Mouse (Mus musculus): ENCODE measurements around the gene 2410015M20Rik. TPM values are rescaled to one million over a fixed set of nuclear protein-coding genes. Genes with fewer than 3 reads are reported as not detected.
"Not testable (repeated sequence)": the region's sequence is repeated elsewhere in the genome, so short reads cannot be mapped to it uniquely, and the experiment has no call there.

Gene 2410015M20Rik
- polyA plus RNA-seq (2016; fragmentation: Nextera tagmentation; extraction: Ambion mirVana), result 253 and 282 TPM in 2 replicates

GRCm38 (mm10) chr17:56609452-56610171 lies at the start of gene 2410015M20Rik:
2410015M20Rik (minus strand) TSS chr17:56609771.
- Histone ChIP-seq H3K27ac (ENCODE audit: poor library complexity, severe bottlenecking) (peak within 1 kb of the TSS; percentile 80), H3K9me3 (replicated peaks) (no peaks in the 10 kb centered on the region), H3K9ac (peak within 1 kb of the TSS; percentile 93), H3K4me3 (peak within 1 kb of the TSS; percentile 69), H3K27me3 (replicated peaks) (no peaks in the 10 kb centered on the region), H3K4me1 (replicated peaks) (peaks cover 40% of the 10 kb centered on the region), H3K36me3 (peaks cover 38% of the 10 kb centered on the region), H3K4me2 (peak within 1 kb of the TSS; percentile 90)
- under 1% methylated on average over 44 of the region's 44 CpGs for WGBS
- ATAC-seq (ENCODE audit: insufficient number of reproducible peaks, low FRiP score), result peak; percentile 86

DNA sequence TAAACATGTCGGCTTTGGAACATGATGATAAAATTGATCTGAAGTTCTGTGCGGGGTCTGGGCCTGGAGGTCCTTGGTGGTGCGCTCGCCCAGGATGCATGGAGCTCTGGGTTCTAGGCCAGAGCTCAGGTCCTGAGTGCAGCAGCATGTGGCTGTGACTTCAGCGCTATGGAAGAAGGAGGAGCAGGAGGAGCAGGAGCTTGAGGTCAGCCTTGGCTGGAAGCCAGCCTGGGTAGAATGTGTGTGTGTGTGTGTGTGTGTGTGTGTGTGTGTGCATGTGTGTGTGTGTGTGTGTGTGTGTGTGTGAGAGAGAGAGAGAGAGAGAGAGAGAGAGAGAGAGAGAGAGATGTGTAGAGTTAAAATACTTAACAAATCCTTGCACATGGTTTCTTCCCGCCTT lies 46.6 kb upstream of the 2410015M20Rik start:
- no peaks in the 10 kb centered on the region for H3K27me3 ChIP-seq (replicated peaks)
- no peak overlapping the region for H3K4me2 ChIP-seq
- H3K36me3 ChIP-seq, result no peaks in the 10 kb centered on the region
- no peak for ATAC-seq (ENCODE audit: insufficient number of reproducible peaks, low FRiP score)
- H3K9ac ChIP-seq, result no peak overlapping the region
- H3K9me3 ChIP-seq (replicated peaks), result no peaks in the 10 kb centered on the region
- H3K27ac ChIP-seq (ENCODE audit: poor library complexity, severe bottlenecking), result no peak overlapping the region
- WGBS, result 77% methylated on average over 6 of the region's 6 CpGs
- H3K4me3 ChIP-seq, result no peak overlapping the region
- H3K4me1 ChIP-seq (replicated peaks), result no peaks in the 10 kb centered on the region

DNA sequence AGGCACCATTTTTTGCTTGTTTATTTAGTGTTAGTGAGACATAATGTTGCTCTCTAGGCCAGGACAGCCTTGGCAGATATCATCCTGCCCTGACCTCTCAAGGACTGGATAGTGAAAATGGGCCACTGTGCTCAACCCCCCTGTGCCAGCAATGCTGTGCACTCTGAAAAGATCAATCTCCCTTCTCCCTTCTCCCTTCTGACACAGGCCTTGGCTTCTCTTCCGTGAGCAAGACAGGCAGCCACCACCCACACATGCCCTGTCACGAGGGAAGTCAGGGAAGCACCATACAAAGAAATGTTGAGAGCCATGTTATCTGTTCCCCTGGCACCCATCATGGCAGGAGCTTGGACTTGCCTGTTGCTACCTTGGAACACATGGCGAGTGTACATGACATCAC lies 45.7 kb upstream of the 2410015M20Rik start:
- H3K4me1 ChIP-seq (replicated peaks), result no peaks in the 10 kb centered on the region
- no peaks in the 10 kb centered on the region for H3K27me3 ChIP-seq (replicated peaks)
- no peaks in the 10 kb centered on the region for H3K9me3 ChIP-seq (replicated peaks)
- no peak overlapping the region for H3K4me2 ChIP-seq
- H3K9ac ChIP-seq, result no peak overlapping the region
- ATAC-seq (ENCODE audit: insufficient number of reproducible peaks, low FRiP score), result no peak
- H3K36me3 ChIP-seq, result no peaks in the 10 kb centered on the region
- no peak overlapping the region for H3K27ac ChIP-seq (ENCODE audit: poor library complexity, severe bottlenecking)
- WGBS, result 59% methylated on average over 3 of the region's 3 CpGs
- H3K4me3 ChIP-seq, result no peak overlapping the region

GRCm38 (mm10) chr17:56654771-56655170 lies 45.2 kb upstream of the 2410015M20Rik start:
- Histone ChIP-seq H3K27ac (ENCODE audit: poor library complexity, severe bottlenecking) (no peak overlapping the region), H3K4me2 (no peak overlapping the region), H3K9ac (no peak overlapping the region), H3K27me3 (replicated peaks) (no peaks in the 10 kb centered on the region), H3K9me3 (replicated peaks) (no peaks in the 10 kb centered on the region), H3K4me1 (replicated peaks) (no peaks in the 10 kb centered on the region), H3K4me3 (no peak overlapping the region), H3K36me3 (no peaks in the 10 kb centered on the region)
- 55% methylated on average over 2 of the region's 2 CpGs for WGBS
- ATAC-seq (ENCODE audit: insufficient number of reproducible peaks, low FRiP score), result no peak

DNA sequence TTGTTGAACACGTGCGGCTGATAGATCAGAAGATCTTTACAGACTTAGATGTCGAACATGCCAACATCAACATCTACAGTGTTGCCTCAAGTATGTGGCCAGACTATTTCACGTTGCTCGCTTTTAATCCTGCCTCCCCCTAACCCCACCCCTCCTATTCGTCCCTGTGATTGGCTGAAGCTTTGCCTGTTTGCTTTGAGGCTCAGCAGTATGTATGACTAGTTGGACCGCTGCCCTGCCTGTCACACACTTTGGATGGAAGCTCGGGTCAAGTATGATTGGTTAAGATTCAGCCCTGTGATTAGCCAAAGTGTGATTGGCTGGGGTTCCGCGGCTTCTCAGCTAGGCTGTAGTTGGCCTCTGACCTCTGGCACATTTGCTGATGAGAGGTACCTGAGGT lies 42.2 kb upstream of the 2410015M20Rik start:
- no peak overlapping the region for H3K4me2 ChIP-seq
- no peak overlapping the region for H3K27ac ChIP-seq (ENCODE audit: poor library complexity, severe bottlenecking)
- no peak for ATAC-seq (ENCODE audit: insufficient number of reproducible peaks, low FRiP score)
- 29% methylated on average over 10 of the region's 10 CpGs for WGBS
- no peak overlapping the region for H3K4me3 ChIP-seq
- no peak overlapping the region for H3K9ac ChIP-seq
- no peaks in the 10 kb centered on the region for H3K27me3 ChIP-seq (replicated peaks)
- H3K4me1 ChIP-seq (replicated peaks), result peaks cover 7% of the 10 kb centered on the region; the same call in 1 of the 2 replicates
- no peaks in the 10 kb centered on the region for H3K36me3 ChIP-seq
- no peaks in the 10 kb centered on the region for H3K9me3 ChIP-seq (replicated peaks)

DNA sequence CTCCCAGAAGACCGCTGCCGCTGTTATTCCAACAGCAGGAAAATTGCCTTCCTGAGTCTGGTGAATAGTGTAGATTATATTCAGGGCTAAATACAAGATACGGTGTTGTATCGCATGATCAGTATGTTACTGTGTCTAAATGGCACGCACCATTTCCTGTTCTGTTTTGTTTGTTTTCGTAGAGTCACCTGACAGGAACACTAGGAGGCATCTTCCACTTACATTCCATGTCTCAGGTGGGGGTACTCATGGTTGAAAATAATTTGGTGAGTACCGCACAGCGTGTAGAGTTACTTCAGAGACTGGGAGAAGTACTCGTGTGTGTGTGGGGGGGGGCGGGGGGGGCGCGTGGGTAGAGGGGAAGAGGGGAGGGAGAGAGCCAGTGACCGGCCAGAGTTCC lies 38.0 kb upstream of the 2410015M20Rik start:
- H3K27ac ChIP-seq (ENCODE audit: poor library complexity, severe bottlenecking), result no peak overlapping the region
- H3K36me3 ChIP-seq, result no peaks in the 10 kb centered on the region
- H3K4me3 ChIP-seq, result no peak overlapping the region
- H3K27me3 ChIP-seq (replicated peaks), result no peaks in the 10 kb centered on the region
- 60% methylated on average over 11 of the region's 13 CpGs for WGBS
- no peak for ATAC-seq (ENCODE audit: insufficient number of reproducible peaks, low FRiP score)
- H3K4me1 ChIP-seq (replicated peaks), result peaks cover 7% of the 10 kb centered on the region; the same call in 1 of the 2 replicates
- H3K4me2 ChIP-seq, result peak overlapping the region; percentile 29; the same call in 1 of the 2 replicates
- no peaks in the 10 kb centered on the region for H3K9me3 ChIP-seq (replicated peaks)
- H3K9ac ChIP-seq, result no peak overlapping the region

DNA sequence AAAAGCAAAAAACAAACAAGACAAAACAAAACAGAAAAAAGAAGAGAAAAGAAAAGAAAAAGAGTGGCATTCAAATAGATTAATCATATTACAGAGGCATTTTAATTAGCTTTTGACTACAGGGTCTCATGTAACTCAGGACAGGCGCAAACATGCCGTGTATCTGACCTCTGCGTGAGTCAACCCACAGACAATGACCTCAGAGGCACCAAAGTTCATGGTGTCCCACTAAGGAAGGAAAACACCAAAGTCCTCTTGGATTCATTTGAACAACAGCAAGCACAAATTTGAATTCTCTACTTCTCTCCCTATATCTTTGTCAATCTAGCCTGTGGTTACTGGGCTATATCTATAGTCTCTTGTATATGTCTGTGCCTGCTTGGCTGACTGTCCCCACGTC lies 33.7 kb upstream of the 2410015M20Rik start:
- 83% methylated on average over 4 of the region's 4 CpGs for WGBS
- Histone ChIP-seq H3K27me3 (replicated peaks) (peaks cover 4% of the 10 kb centered on the region; the same call in 1 of the 2 replicates), H3K4me1 (replicated peaks) (peaks cover 7% of the 10 kb centered on the region; the same call in 1 of the 2 replicates), H3K27ac (ENCODE audit: poor library complexity, severe bottlenecking) (no peak overlapping the region), H3K9ac (no peak overlapping the region), H3K4me2 (no peak overlapping the region), H3K9me3 (replicated peaks) (no peaks in the 10 kb centered on the region), H3K4me3 (no peak overlapping the region), H3K36me3 (no peaks in the 10 kb centered on the region)
- ATAC-seq (ENCODE audit: insufficient number of reproducible peaks, low FRiP score), result no peak

- Histone ChIP-seq H3K27ac (ENCODE audit: poor library complexity, severe bottlenecking) (no peak overlapping the region), H3K9ac (no peak overlapping the region), H3K27me3 (replicated peaks) (0 out of 2 replicates have a peak, but pooled peaks cover 3% of the 10 kb centered on the region), H3K4me2 (no peak overlapping the region), H3K36me3 (no peaks in the 10 kb centered on the region), H3K4me3 (no peak overlapping the region), H3K9me3 (replicated peaks) (no peaks in the 10 kb centered on the region), H3K4me1 (replicated peaks) (no peaks in the 10 kb centered on the region)
- no peak for ATAC-seq (ENCODE audit: insufficient number of reproducible peaks, low FRiP score)
- WGBS, result 70% methylated on average over 6 of the region's 6 CpGs
Observed at GRCm38 (mm10) chr17:56634023-56634422, 24.5 kb upstream of the 2410015M20Rik start.

GRCm38 (mm10) chr17:56631807-56632206 lies 22.2 kb upstream of the 2410015M20Rik start:
- 0 out of 2 replicates have a peak, but pooled peaks cover 7% of the 10 kb centered on the region for H3K4me1 ChIP-seq (replicated peaks)
- no peak overlapping the region for H3K4me3 ChIP-seq
- H3K9ac ChIP-seq, result no peak overlapping the region
- H3K9me3 ChIP-seq (replicated peaks), result no peaks in the 10 kb centered on the region
- H3K27me3 ChIP-seq (replicated peaks), result no peaks in the 10 kb centered on the region; the same call in 1 of the 2 replicates
- H3K4me2 ChIP-seq, result no peak overlapping the region
- WGBS, result 49% methylated on average over 4 of the region's 4 CpGs
- no peak overlapping the region for H3K27ac ChIP-seq (ENCODE audit: poor library complexity, severe bottlenecking)
- no peaks in the 10 kb centered on the region for H3K36me3 ChIP-seq
- ATAC-seq (ENCODE audit: insufficient number of reproducible peaks, low FRiP score), result no peak

DNA sequence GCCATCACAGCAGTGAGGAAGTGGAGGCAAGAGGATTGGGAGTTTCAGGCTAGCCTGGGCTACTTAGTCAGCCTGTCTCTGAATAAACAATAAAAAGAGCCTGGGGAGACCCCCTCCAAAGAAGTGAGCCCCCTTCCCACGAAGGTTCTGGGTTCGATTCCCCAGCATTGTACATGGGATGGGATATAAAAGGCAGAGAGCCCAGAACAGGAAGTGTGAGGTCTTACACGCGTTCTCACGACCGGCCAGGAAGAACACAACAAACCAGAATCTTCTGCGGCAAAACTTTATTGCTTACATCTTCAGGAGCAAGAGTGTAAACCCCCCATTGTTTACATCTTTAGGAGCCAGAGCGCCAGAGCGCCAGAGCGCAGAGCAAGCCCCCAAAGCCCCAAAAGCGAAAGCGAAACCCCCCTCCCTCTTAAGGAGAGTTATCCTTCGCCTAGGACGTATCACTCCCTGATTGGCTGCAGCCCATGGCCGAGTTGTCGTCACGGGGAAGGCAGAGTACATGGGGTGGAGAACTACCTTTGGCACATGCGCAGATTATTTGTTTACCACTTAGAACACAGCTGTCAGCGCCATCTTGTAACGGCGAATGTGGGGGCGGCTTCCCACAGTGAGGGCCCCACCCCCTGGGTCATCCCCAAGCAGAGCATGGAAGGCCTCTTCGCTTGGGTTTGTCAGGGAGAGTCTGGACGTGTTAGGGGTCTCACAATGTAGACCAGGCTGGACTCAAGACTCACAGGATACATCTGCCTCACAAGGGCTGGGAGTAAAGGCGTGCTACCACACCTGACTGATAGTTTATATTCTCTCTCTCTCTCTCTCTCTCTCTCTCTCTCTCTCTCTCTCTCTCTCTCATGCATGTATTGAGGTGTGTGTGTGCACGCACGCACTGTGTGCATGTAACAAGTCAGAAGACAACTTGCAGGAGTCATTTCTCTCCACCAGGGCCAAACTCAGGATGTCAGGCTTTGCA lies 20.5 kb upstream of the 2410015M20Rik start:
- H3K27me3 ChIP-seq (replicated peaks); H3K27ac ChIP-seq (ENCODE audit: poor library complexity, severe bottlenecking); H3K4me3 ChIP-seq; H3K4me2 ChIP-seq; H3K9me3 ChIP-seq (replicated peaks); H3K9ac ChIP-seq; ATAC-seq (ENCODE audit: insufficient number of reproducible peaks, low FRiP score); H3K36me3 ChIP-seq: not testable (repeated sequence)
- H3K4me1 ChIP-seq (replicated peaks), result peaks cover 18% of the 10 kb centered on the region
- 80% methylated on average over 27 of the region's 27 CpGs for WGBS

All from heart, embryonic 12.5 days (tissue).